Mouse (Mus musculus): ENCODE measurements around the gene Rac3. TPM values are rescaled to one million over a fixed set of nuclear protein-coding genes. Genes with fewer than 3 reads are reported as not detected.
A peak's percentile ranks its signal among the peaks of the same experiment; 100 is the strongest.
"Not testable (repeated sequence)": the region's sequence is repeated elsewhere in the genome, so short reads cannot be mapped to it uniquely, and the experiment has no call there.

Gene Rac3
- polyA plus RNA-seq, 1 experiment from 2014 or later, result 31.0 TPM

- peaks cover 7% of the 10 kb centered on the region for H3K27me3 ChIP-seq
- H3K9ac ChIP-seq, result no peak overlapping the region
- peak overlapping the region; percentile 100 for H3K4me2 ChIP-seq
- no peaks in the 10 kb centered on the region for H3K9me3 ChIP-seq (replicated peaks)
- 91% methylated on average over 11 of the region's 11 CpGs for WGBS
- no peak for ATAC-seq (replicated peaks; ENCODE audit: low FRiP score)
- peaks cover 39% of the 10 kb centered on the region for H3K4me1 ChIP-seq
- no peak overlapping the region for H3K27ac ChIP-seq
- no peak overlapping the region for H3K4me3 ChIP-seq (replicated peaks)
- H3K36me3 ChIP-seq, result peaks cover 27% of the 10 kb centered on the region
These were observed 1.6 kb downstream of the Rac3 start for GRCm38 (mm10) chr11:120722761-120723382.

GRCm38 (mm10) chr11:120723509-120723908 lies 2.2 kb downstream of the Rac3 start:
- H3K4me2 ChIP-seq, result no peak overlapping the region
- WGBS, result 87% methylated on average over 7 of the region's 7 CpGs
- H3K27ac ChIP-seq, result no peak overlapping the region
- peaks cover 7% of the 10 kb centered on the region for H3K27me3 ChIP-seq
- peaks cover 39% of the 10 kb centered on the region for H3K4me1 ChIP-seq
- peaks cover 21% of the 10 kb centered on the region for H3K36me3 ChIP-seq
- H3K9ac ChIP-seq, result no peak overlapping the region
- H3K9me3 ChIP-seq (replicated peaks), result no peaks in the 10 kb centered on the region
- ATAC-seq (replicated peaks; ENCODE audit: low FRiP score), result no peak
- H3K4me3 ChIP-seq (replicated peaks), result no peak overlapping the region

- H3K27ac ChIP-seq, result peak overlapping the region; percentile 62
These were observed 5.2 kb downstream of the Rac3 start for GRCm38 (mm10) chr11:120726243-120727168.

GRCm38 (mm10) chr11:120727169-120727527 lies 5.9 kb downstream of the Rac3 start, which contains the start of gene Dcxr:
Dcxr (minus strand) TSS chr11:120727281.
- under 1% methylated on average over 14 of the region's 14 CpGs for WGBS
- H3K27ac ChIP-seq, result peak within 1 kb of the TSS; percentile 62

More at GRCm38 (mm10) chr11:120726243-120727168, 5.2 kb downstream of the Rac3 start:
- peak; percentile 32 for ATAC-seq (replicated peaks; ENCODE audit: low FRiP score)
- no peaks in the 10 kb centered on the region for H3K9me3 ChIP-seq (replicated peaks)
- peak overlapping the region; percentile 69 for H3K4me3 ChIP-seq (replicated peaks)
- WGBS, result 19% methylated on average over 36 of the region's 36 CpGs
- H3K4me2 ChIP-seq, result peak overlapping the region; percentile 95
- H3K9ac ChIP-seq, result peak overlapping the region; percentile 55
- peaks cover 29% of the 10 kb centered on the region for H3K4me1 ChIP-seq
- 0 out of 2 replicates have a peak, but pooled peaks cover 7% of the 10 kb centered on the region for H3K36me3 ChIP-seq
- H3K27me3 ChIP-seq, result peaks cover 10% of the 10 kb centered on the region

GRCm38 (mm10) chr11:120727564-120727963 lies 6.3 kb downstream of the Rac3 start:
- Histone ChIP-seq H3K27me3 (peaks cover 7% of the 10 kb centered on the region; the same call in 1 of the 2 replicates), H3K9me3 (replicated peaks) (no peaks in the 10 kb centered on the region), H3K9ac (no peak overlapping the region), H3K27ac (no peak overlapping the region), H3K4me2 (peak overlapping the region; percentile 95), H3K36me3 (0 out of 2 replicates have a peak, but pooled peaks cover 7% of the 10 kb centered on the region), H3K4me1 (peaks cover 22% of the 10 kb centered on the region), H3K4me3 (replicated peaks) (no peak overlapping the region)
- WGBS, result 57% methylated on average over 12 of the region's 12 CpGs
- no peak for ATAC-seq (replicated peaks; ENCODE audit: low FRiP score)

More at GRCm38 (mm10) chr11:120727169-120727527, 5.9 kb downstream of the Rac3 start, which contains the start of gene Dcxr:
- Histone ChIP-seq H3K4me1 (peaks cover 24% of the 10 kb centered on the region), H3K27me3 (peaks cover 8% of the 10 kb centered on the region), H3K4me2 (peak within 1 kb of the TSS; percentile 95), H3K36me3 (0 out of 2 replicates have a peak, but pooled peaks cover 7% of the 10 kb centered on the region), H3K4me3 (replicated peaks) (peak within 1 kb of the TSS; percentile 69), H3K9me3 (replicated peaks) (no peaks in the 10 kb centered on the region), H3K9ac (peak within 1 kb of the TSS; percentile 55)
- peak; percentile 89 for ATAC-seq (replicated peaks; ENCODE audit: low FRiP score)

- Histone ChIP-seq H3K9me3 (replicated peaks) (no peaks in the 10 kb centered on the region), H3K4me3 (replicated peaks) (no peak overlapping the region), H3K36me3 (0 out of 2 replicates have a peak, but pooled peaks cover 7% of the 10 kb centered on the region), H3K27ac (no peak overlapping the region), H3K4me1 (peaks cover 23% of the 10 kb centered on the region), H3K4me2 (peak overlapping the region; percentile 53), H3K9ac (no peak overlapping the region), H3K27me3 (peaks cover 4% of the 10 kb centered on the region; the same call in 1 of the 2 replicates)
- no peak for ATAC-seq (replicated peaks; ENCODE audit: low FRiP score)
- WGBS, result 73% methylated on average over 11 of the region's 11 CpGs
These were observed 7.4 kb downstream of the Rac3 start for GRCm38 (mm10) chr11:120728530-120729240.

GRCm38 (mm10) chr11:120729432-120730050 lies 8.3 kb downstream of the Rac3 start:
- Histone ChIP-seq H3K4me3 (replicated peaks) (peak overlapping the region; percentile 9; the same call in 1 of the 2 replicates), H3K4me2 (peak overlapping the region; percentile 53), H3K4me1 (peaks cover 23% of the 10 kb centered on the region)
- not testable (repeated sequence) for H3K9me3 ChIP-seq (replicated peaks); H3K9ac ChIP-seq; H3K36me3 ChIP-seq; H3K27ac ChIP-seq; H3K27me3 ChIP-seq
- ATAC-seq (replicated peaks; ENCODE audit: low FRiP score), result 0 out of 2 replicates have a peak, but pooled peaks have one; percentile 22
- 3% methylated on average over 18 of the region's 21 CpGs for WGBS

- 85% methylated on average over 10 of the region's 10 CpGs for WGBS
- peaks cover 4% of the 10 kb centered on the region; the same call in 1 of the 2 replicates for H3K27me3 ChIP-seq
- no peak overlapping the region for H3K4me3 ChIP-seq (replicated peaks)
- no peak overlapping the region for H3K4me2 ChIP-seq
- no peak overlapping the region for H3K9ac ChIP-seq
- H3K4me1 ChIP-seq, result peaks cover 23% of the 10 kb centered on the region
- H3K27ac ChIP-seq, result no peak overlapping the region
- H3K36me3 ChIP-seq, result 0 out of 2 replicates have a peak, but pooled peaks cover under 1% of the 10 kb centered on the region
- no peak for ATAC-seq (replicated peaks; ENCODE audit: low FRiP score)
- H3K9me3 ChIP-seq (replicated peaks), result no peaks in the 10 kb centered on the region
These were observed 9.1 kb downstream of the Rac3 start for GRCm38 (mm10) chr11:120730331-120730870.

- ATAC-seq (replicated peaks; ENCODE audit: low FRiP score), result no peak
- Histone ChIP-seq H3K27me3 (peaks cover 4% of the 10 kb centered on the region; the same call in 1 of the 2 replicates), H3K4me3 (replicated peaks) (no peak overlapping the region), H3K9ac (no peak overlapping the region), H3K36me3 (no peaks in the 10 kb centered on the region), H3K9me3 (replicated peaks) (no peaks in the 10 kb centered on the region), H3K4me2 (no peak overlapping the region), H3K4me1 (peaks cover 18% of the 10 kb centered on the region), H3K27ac (no peak overlapping the region)
- 100% methylated on average over 1 of the region's 1 CpGs for WGBS
These were observed 10.1 kb downstream of the Rac3 start for GRCm38 (mm10) chr11:120731395-120731794.

- Histone ChIP-seq H3K27ac (no peak within 1 kb of the TSS), H3K36me3 (no peaks in the 10 kb centered on the region), H3K9me3 (replicated peaks) (no peaks in the 10 kb centered on the region), H3K4me1 (peaks cover 12% of the 10 kb centered on the region), H3K4me2 (no peak within 1 kb of the TSS), H3K4me3 (replicated peaks) (no peak within 1 kb of the TSS), H3K9ac (no peak within 1 kb of the TSS), H3K27me3 (peaks cover 4% of the 10 kb centered on the region; the same call in 1 of the 2 replicates)
- ATAC-seq (replicated peaks; ENCODE audit: low FRiP score), result no peak
- 62% methylated on average over 12 of the region's 12 CpGs for WGBS
These were observed 10.8 kb downstream of the Rac3 start, which contains the start of gene Cbr2 for GRCm38 (mm10) chr11:120731858-120732680. Cbr2 (minus strand) TSS chr11:120732114.

Measured in kidney, embryonic 15.5 days (tissue).